Mouse (Mus musculus): ENCODE data around the gene Gh. TPM values are rescaled to one million over a fixed set of nuclear protein-coding genes. Genes with fewer than 3 reads are reported as not detected.

Gene Gh
- polyA plus RNA-seq, 1 experiment from 2014 or later = not detected

- Histone ChIP-seq H3K27me3 (no peaks in the 10 kb centered on the region), H3K9me3 (replicated peaks) (no peaks in the 10 kb centered on the region; the same call in 1 of the 2 replicates), H3K9ac (no peak overlapping the region), H3K36me3 (no peaks in the 10 kb centered on the region), H3K4me1 (0 out of 2 replicates have a peak, but pooled peaks cover 5% of the 10 kb centered on the region), H3K4me3 (no peak overlapping the region), H3K27ac (no peak overlapping the region), H3K4me2 (replicated peaks) (no peak overlapping the region)
- WGBS = 76% methylated on average over 4 of the region's 5 CpGs
- no peak for ATAC-seq (ENCODE audit: low FRiP score)
Measured at GRCm38 (mm10) chr11:106328521-106328920, 26.9 kb upstream of the Gh start.

GRCm38 (mm10) chr11:106326475-106326874, 24.8 kb upstream of the Gh start:
- Histone ChIP-seq H3K4me1 (no peaks in the 10 kb centered on the region), H3K27me3 (no peaks in the 10 kb centered on the region), H3K9ac (no peak overlapping the region), H3K4me2 (replicated peaks) (no peak overlapping the region), H3K4me3 (no peak overlapping the region), H3K36me3 (no peaks in the 10 kb centered on the region), H3K9me3 (replicated peaks) (no peaks in the 10 kb centered on the region; the same call in 1 of the 2 replicates), H3K27ac (no peak overlapping the region)
- no peak for ATAC-seq (ENCODE audit: low FRiP score)
- WGBS = 90% methylated on average over 8 of the region's 8 CpGs

GRCm38 (mm10) chr11:106325566-106326206, 24.0 kb upstream of the Gh start:
- no peaks in the 10 kb centered on the region for H3K4me1 ChIP-seq
- no peak for ATAC-seq (ENCODE audit: low FRiP score)
- H3K27me3 ChIP-seq = no peaks in the 10 kb centered on the region
- H3K9ac ChIP-seq = no peak overlapping the region
- no peak overlapping the region for H3K4me3 ChIP-seq
- H3K36me3 ChIP-seq = no peaks in the 10 kb centered on the region
- H3K27ac ChIP-seq = no peak overlapping the region
- no peaks in the 10 kb centered on the region; the same call in 1 of the 2 replicates for H3K9me3 ChIP-seq (replicated peaks)
- H3K4me2 ChIP-seq (replicated peaks) = no peak overlapping the region
- 72% methylated on average over 8 of the region's 8 CpGs for WGBS

DNA sequence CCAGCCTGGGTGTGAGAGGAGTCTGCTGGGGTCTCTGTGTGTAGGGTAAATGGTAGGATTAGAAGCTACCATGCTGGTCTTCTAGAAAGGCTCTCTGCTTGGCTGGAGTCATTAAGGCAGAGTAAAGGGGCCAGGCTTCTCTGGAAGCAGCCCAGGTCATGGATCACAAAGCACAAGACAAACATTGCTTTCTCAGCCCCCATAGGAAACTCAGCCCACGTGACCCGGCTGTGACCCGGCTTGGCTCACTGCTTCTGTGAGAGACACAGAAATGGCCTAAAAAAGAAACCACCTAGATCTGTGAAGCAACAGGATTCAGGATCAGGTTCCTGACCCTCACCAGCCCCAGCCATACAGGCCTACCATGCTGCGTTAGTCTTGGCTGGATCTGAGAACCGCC, 23.2 kb upstream of the Gh start:
- 71% methylated on average over 5 of the region's 5 CpGs for WGBS

GRCm38 (mm10) chr11:106318406-106319366, 17.0 kb upstream of the Gh start:
- H3K4me2 ChIP-seq (replicated peaks) = no peak overlapping the region
- no peak overlapping the region for H3K9ac ChIP-seq
- WGBS = 73% methylated on average over 21 of the region's 21 CpGs
- ATAC-seq (ENCODE audit: low FRiP score) = no peak
- H3K4me3 ChIP-seq = no peak overlapping the region
- H3K9me3 ChIP-seq (replicated peaks) = no peaks in the 10 kb centered on the region
- 0 out of 2 replicates have a peak, but pooled peaks cover 9% of the 10 kb centered on the region for H3K4me1 ChIP-seq
- no peaks in the 10 kb centered on the region for H3K36me3 ChIP-seq
- no peaks in the 10 kb centered on the region for H3K27me3 ChIP-seq
- no peak overlapping the region for H3K27ac ChIP-seq

More for the DNA sequence above, 23.2 kb upstream of the Gh start:
- Histone ChIP-seq H3K36me3 (no peaks in the 10 kb centered on the region), H3K4me2 (replicated peaks) (no peak overlapping the region), H3K4me1 (no peaks in the 10 kb centered on the region), H3K4me3 (no peak overlapping the region), H3K9ac (no peak overlapping the region; the same call in 1 of the 2 replicates), H3K9me3 (replicated peaks) (no peaks in the 10 kb centered on the region), H3K27ac (no peak overlapping the region), H3K27me3 (no peaks in the 10 kb centered on the region)
- no peak for ATAC-seq (ENCODE audit: low FRiP score)

DNA sequence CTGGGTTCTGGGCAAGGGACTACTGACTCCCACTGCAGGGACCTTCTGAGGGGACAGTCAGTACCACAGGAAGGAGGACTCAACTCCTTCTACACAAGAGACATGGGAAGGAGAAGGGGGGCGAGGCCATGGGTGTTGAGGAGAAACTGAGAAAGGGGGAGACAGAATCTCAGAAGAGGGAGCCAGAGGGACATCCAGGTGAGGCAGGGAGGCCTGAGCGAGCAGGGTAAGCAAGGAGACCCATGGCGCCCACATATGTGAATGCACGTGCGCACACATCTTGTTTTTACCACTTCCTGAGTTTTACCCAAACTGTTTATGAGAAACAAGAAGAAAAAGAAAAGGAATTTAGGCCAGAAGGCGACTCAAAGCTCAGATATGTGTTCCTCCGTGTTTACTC, 16.1 kb upstream of the Gh start:
- Histone ChIP-seq H3K36me3 (no peaks in the 10 kb centered on the region), H3K9me3 (replicated peaks) (no peaks in the 10 kb centered on the region), H3K27me3 (no peaks in the 10 kb centered on the region), H3K27ac (no peak overlapping the region), H3K4me2 (replicated peaks) (no peak overlapping the region), H3K4me3 (no peak overlapping the region), H3K9ac (no peak overlapping the region), H3K4me1 (0 out of 2 replicates have a peak, but pooled peaks cover 12% of the 10 kb centered on the region)
- ATAC-seq (ENCODE audit: low FRiP score) = no peak
- WGBS = 84% methylated on average over 7 of the region's 7 CpGs

DNA sequence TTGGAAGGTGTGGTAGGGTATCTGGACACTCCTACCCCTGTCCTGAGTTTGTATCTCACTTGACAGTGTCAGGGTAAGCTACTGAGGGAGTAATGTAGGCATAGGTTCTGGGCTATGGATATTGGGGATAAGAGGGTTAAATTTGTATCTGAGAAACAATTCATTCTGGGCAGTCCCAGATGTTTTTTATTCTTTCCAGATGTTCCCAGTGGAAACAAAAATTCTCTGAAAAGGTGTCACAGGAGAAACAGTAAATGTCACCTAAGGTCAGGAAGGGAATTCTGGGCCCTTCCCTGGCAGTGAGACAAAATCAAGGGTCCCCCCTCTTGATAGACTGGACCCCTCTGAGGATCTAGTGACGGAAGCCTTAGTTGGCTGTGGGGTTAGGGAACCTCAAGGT, 14.8 kb upstream of the Gh start:
- no peak overlapping the region for H3K4me2 ChIP-seq (replicated peaks)
- no peak for ATAC-seq (ENCODE audit: low FRiP score)
- H3K9me3 ChIP-seq (replicated peaks) = no peaks in the 10 kb centered on the region
- H3K27ac ChIP-seq = no peak overlapping the region
- 0 out of 2 replicates have a peak, but pooled peaks cover 12% of the 10 kb centered on the region for H3K4me1 ChIP-seq
- H3K4me3 ChIP-seq = no peak overlapping the region
- no peaks in the 10 kb centered on the region for H3K36me3 ChIP-seq
- no peak overlapping the region for H3K9ac ChIP-seq
- 72% methylated on average over 1 of the region's 1 CpGs for WGBS
- H3K27me3 ChIP-seq = no peaks in the 10 kb centered on the region

GRCm38 (mm10) chr11:106314333-106314812, 12.7 kb upstream of the Gh start, which contains the start of gene Cd79b:
Cd79b (minus strand) TSS chr11:106314762.
- no peak within 1 kb of the TSS for H3K9ac ChIP-seq
- H3K4me2 ChIP-seq (replicated peaks) = no peak within 1 kb of the TSS
- H3K9me3 ChIP-seq (replicated peaks) = no peaks in the 10 kb centered on the region
- no peaks in the 10 kb centered on the region for H3K36me3 ChIP-seq
- WGBS = 64% methylated on average over 9 of the region's 9 CpGs
- ATAC-seq (ENCODE audit: low FRiP score) = no peak
- H3K4me1 ChIP-seq = 0 out of 2 replicates have a peak, but pooled peaks cover 12% of the 10 kb centered on the region
- H3K27ac ChIP-seq = no peak within 1 kb of the TSS
- no peaks in the 10 kb centered on the region for H3K27me3 ChIP-seq
- no peak within 1 kb of the TSS for H3K4me3 ChIP-seq

GRCm38 (mm10) chr11:106313533-106313932, 11.9 kb upstream of the Gh start:
- Histone ChIP-seq H3K27me3 (no peaks in the 10 kb centered on the region), H3K4me1 (0 out of 2 replicates have a peak, but pooled peaks cover 10% of the 10 kb centered on the region), H3K9ac (no peak overlapping the region), H3K27ac (no peak overlapping the region), H3K9me3 (replicated peaks) (no peaks in the 10 kb centered on the region), H3K4me2 (replicated peaks) (no peak overlapping the region), H3K36me3 (no peaks in the 10 kb centered on the region), H3K4me3 (no peak overlapping the region)
- WGBS = 64% methylated on average over 5 of the region's 5 CpGs
- ATAC-seq (ENCODE audit: low FRiP score) = no peak

DNA sequence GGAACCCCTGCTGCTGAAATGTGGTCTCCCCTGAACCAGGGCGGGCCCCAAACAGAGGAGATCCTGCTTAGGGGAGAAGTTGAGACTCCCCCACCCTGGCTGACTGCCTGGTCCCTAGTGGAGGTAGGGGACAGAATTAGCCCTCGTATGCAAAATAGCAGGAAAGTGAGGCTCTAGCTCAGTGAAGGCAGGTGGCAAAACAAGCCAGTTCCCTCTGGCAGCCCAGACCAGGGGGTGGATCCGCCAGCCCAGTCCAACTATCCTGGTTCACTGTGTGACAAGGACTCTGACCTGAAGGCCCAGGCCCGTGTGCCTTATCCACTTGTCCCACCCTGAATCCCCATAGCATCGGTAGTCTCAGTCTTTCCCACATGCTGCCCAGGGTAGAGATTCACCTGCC, 8.5 kb upstream of the Gh start:
- WGBS = 68% methylated on average over 5 of the region's 5 CpGs
- H3K4me1 ChIP-seq = 0 out of 2 replicates have a peak, but pooled peaks cover 8% of the 10 kb centered on the region

DNA sequence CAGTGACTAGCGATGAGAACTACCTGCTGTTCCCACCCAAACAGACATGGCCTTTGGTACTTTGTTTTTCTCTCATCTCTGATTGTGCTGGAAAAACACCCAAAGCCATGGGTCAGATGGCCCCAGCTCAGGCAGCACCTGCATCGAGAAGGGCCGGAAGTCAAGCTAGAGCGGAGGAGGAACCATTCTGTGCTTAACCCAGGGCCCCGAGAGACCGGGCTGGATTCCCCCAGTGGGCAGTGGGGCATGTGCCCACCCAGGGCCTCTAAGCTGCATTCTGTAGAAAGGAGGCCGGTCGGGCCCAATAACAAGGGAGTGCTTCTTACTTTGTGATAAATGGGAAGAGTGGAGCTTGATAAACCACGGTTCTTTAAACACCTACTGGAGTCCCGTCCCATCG, 6.5 kb upstream of the Gh start:
- WGBS = 85% methylated on average over 11 of the region's 11 CpGs
- Histone ChIP-seq H3K27ac (no peak overlapping the region), H3K4me3 (no peak overlapping the region), H3K36me3 (no peaks in the 10 kb centered on the region), H3K9ac (no peak overlapping the region), H3K9me3 (replicated peaks) (no peaks in the 10 kb centered on the region), H3K27me3 (no peaks in the 10 kb centered on the region), H3K4me2 (replicated peaks) (no peak overlapping the region), H3K4me1 (no peaks in the 10 kb centered on the region)
- ATAC-seq (ENCODE audit: low FRiP score) = no peak

More for the DNA sequence above, 8.5 kb upstream of the Gh start:
- Histone ChIP-seq H3K27ac (no peak overlapping the region), H3K36me3 (no peaks in the 10 kb centered on the region), H3K9ac (no peak overlapping the region), H3K4me3 (no peak overlapping the region), H3K9me3 (replicated peaks) (no peaks in the 10 kb centered on the region), H3K4me2 (replicated peaks) (no peak overlapping the region), H3K27me3 (no peaks in the 10 kb centered on the region)
- ATAC-seq (ENCODE audit: low FRiP score) = no peak

GRCm38 (mm10) chr11:106307432-106307831, 5.8 kb upstream of the Gh start:
- Histone ChIP-seq H3K36me3 (no peaks in the 10 kb centered on the region), H3K27ac (no peak overlapping the region), H3K9me3 (replicated peaks) (no peaks in the 10 kb centered on the region), H3K4me1 (no peaks in the 10 kb centered on the region), H3K4me2 (replicated peaks) (no peak overlapping the region), H3K4me3 (no peak overlapping the region), H3K9ac (no peak overlapping the region), H3K27me3 (no peaks in the 10 kb centered on the region)
- no peak for ATAC-seq (ENCODE audit: low FRiP score)
- WGBS = 77% methylated on average over 5 of the region's 5 CpGs

Measured in hindbrain, embryonic 12.5 days (tissue).